Mouse (Mus musculus): ENCODE data around the gene Olfr981. TPM values are rescaled to one million over a fixed set of nuclear protein-coding genes. Genes with fewer than 3 reads are reported as not detected.

Olfr981 gene
- not detected for polyA plus RNA-seq (2014; fragmentation: Illumina TruSeq; extraction: RNeasy Lipid Tissue Mini Kit (QIAGEN cat#74804); ENCODE audit: low read depth, low replicate concordance)

DNA sequence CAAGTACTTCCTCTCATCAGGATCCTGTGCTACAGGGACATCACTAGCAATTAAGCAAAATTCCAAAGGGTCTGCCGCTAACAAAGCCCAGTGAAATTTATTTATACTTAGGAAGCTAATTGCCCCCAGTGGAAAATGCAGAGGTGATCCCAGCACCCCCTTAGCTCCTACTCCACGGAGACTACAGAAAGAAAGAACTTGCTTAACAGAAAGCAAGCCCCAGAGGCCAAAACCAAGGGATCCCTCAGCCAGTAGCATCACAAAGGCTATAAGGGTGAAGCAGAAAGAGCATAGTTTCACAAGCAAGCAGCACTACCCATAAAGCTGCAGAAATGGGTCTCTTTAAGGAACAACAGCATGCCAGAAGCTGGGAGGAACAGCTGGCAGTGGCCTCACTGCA, at the start of gene Olfr981:
Gene Olfr981, plus strand, starts transcription at position 301 of the 400 bp plus-strand sequence.

GRCm38 (mm10) chr9:39991813-39992212, 29.5 kb upstream of the Olfr981 start, which contains the start of gene Olfr978:
Gene Olfr978 (plus strand): TSS chr9:39992113.

DNA sequence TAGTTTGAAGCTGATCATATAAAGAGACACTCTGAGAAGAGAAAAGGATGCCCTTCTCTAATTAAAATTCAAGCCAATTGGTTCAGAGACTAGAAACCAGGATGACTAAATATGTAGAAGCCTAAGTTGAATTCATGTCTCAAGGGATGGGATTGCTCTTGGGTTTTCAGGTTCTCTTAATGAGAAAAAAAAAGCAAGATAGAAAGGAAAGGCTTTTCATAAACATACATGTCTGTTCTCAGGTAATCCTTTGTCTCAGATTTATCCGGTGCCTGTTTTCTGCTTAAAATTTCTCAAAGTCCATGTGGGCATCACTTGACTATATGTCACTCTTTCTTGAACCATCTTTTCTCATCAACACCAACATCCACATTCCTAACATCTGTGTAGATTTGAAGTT, 17.9 kb upstream of the Olfr981 start, which contains the start of gene Olfr979:
Gene Olfr979, minus strand, starts transcription at position 101 of the 400 bp plus-strand sequence.

GRCm38 (mm10) chr9:40009482-40009881, 11.8 kb upstream of the Olfr981 start, which contains the start of gene Olfr980:
Gene Olfr980 (minus strand): TSS chr9:40009582.

GRCm38 (mm10) chr9:40073529-40073928, 52.3 kb downstream of the Olfr981 start, which contains the start of gene Olfr982:
Gene Olfr982 (plus strand): TSS chr9:40073829.

Other genes starting within 250 kb of the Olfr981 start
- not detected for gene Olfr968, start 238.2 kb upstream of the Olfr981 start, polyA plus RNA-seq (2014; fragmentation: Illumina TruSeq; extraction: RNeasy Lipid Tissue Mini Kit (QIAGEN cat#74804); ENCODE audit: low read depth, low replicate concordance)
- gene Olfr969, start 230.5 kb upstream of the Olfr981 start, polyA plus RNA-seq (2014; fragmentation: Illumina TruSeq; extraction: RNeasy Lipid Tissue Mini Kit (QIAGEN cat#74804); ENCODE audit: low read depth, low replicate concordance) = not detected
- gene Olfr970, start 212.6 kb upstream of the Olfr981 start, polyA plus RNA-seq (2014; fragmentation: Illumina TruSeq; extraction: RNeasy Lipid Tissue Mini Kit (QIAGEN cat#74804); ENCODE audit: low read depth, low replicate concordance) = not detected
- not detected for gene Olfr971, start 184.6 kb upstream of the Olfr981 start, polyA plus RNA-seq (2014; fragmentation: Illumina TruSeq; extraction: RNeasy Lipid Tissue Mini Kit (QIAGEN cat#74804); ENCODE audit: low read depth, low replicate concordance)
- gene Olfr972, start 155.0 kb upstream of the Olfr981 start, polyA plus RNA-seq (2014; fragmentation: Illumina TruSeq; extraction: RNeasy Lipid Tissue Mini Kit (QIAGEN cat#74804); ENCODE audit: low read depth, low replicate concordance) = not detected
- gene Olfr229, start 114.1 kb upstream of the Olfr981 start, polyA plus RNA-seq (2014; fragmentation: Illumina TruSeq; extraction: RNeasy Lipid Tissue Mini Kit (QIAGEN cat#74804); ENCODE audit: low read depth, low replicate concordance) = not detected
- not detected for gene Olfr974, start 84.0 kb upstream of the Olfr981 start, polyA plus RNA-seq (2014; fragmentation: Illumina TruSeq; extraction: RNeasy Lipid Tissue Mini Kit (QIAGEN cat#74804); ENCODE audit: low read depth, low replicate concordance)
- not detected for gene Olfr975, start 69.4 kb upstream of the Olfr981 start, polyA plus RNA-seq (2014; fragmentation: Illumina TruSeq; extraction: RNeasy Lipid Tissue Mini Kit (QIAGEN cat#74804); ENCODE audit: low read depth, low replicate concordance)
- gene Olfr976, start 60.3 kb upstream of the Olfr981 start, polyA plus RNA-seq (2014; fragmentation: Illumina TruSeq; extraction: RNeasy Lipid Tissue Mini Kit (QIAGEN cat#74804); ENCODE audit: low read depth, low replicate concordance) = not detected
- gene Olfr978, start 29.4 kb upstream of the Olfr981 start, polyA plus RNA-seq (2014; fragmentation: Illumina TruSeq; extraction: RNeasy Lipid Tissue Mini Kit (QIAGEN cat#74804); ENCODE audit: low read depth, low replicate concordance) = not detected
- not detected for gene Olfr979, start 18.0 kb upstream of the Olfr981 start, polyA plus RNA-seq (2014; fragmentation: Illumina TruSeq; extraction: RNeasy Lipid Tissue Mini Kit (QIAGEN cat#74804); ENCODE audit: low read depth, low replicate concordance)
- gene Olfr980, start 11.9 kb upstream of the Olfr981 start, polyA plus RNA-seq (2014; fragmentation: Illumina TruSeq; extraction: RNeasy Lipid Tissue Mini Kit (QIAGEN cat#74804); ENCODE audit: low read depth, low replicate concordance) = not detected
- not detected for gene Olfr982, start 52.4 kb downstream of the Olfr981 start, polyA plus RNA-seq (2014; fragmentation: Illumina TruSeq; extraction: RNeasy Lipid Tissue Mini Kit (QIAGEN cat#74804); ENCODE audit: low read depth, low replicate concordance)
- gene Olfr983, start 72.1 kb downstream of the Olfr981 start, polyA plus RNA-seq (2014; fragmentation: Illumina TruSeq; extraction: RNeasy Lipid Tissue Mini Kit (QIAGEN cat#74804); ENCODE audit: low read depth, low replicate concordance) = not detected
- gene Olfr984, start 92.7 kb downstream of the Olfr981 start, polyA plus RNA-seq (2014; fragmentation: Illumina TruSeq; extraction: RNeasy Lipid Tissue Mini Kit (QIAGEN cat#74804); ENCODE audit: low read depth, low replicate concordance) = not detected
- gene Olfr985, start 108.7 kb downstream of the Olfr981 start, polyA plus RNA-seq (2014; fragmentation: Illumina TruSeq; extraction: RNeasy Lipid Tissue Mini Kit (QIAGEN cat#74804); ENCODE audit: low read depth, low replicate concordance) = not detected
- not detected for gene Tmem225, start 126.7 kb downstream of the Olfr981 start, polyA plus RNA-seq (2014; fragmentation: Illumina TruSeq; extraction: RNeasy Lipid Tissue Mini Kit (QIAGEN cat#74804); ENCODE audit: low read depth, low replicate concordance)
- not detected for gene Olfr986, start 159.5 kb downstream of the Olfr981 start, polyA plus RNA-seq (2014; fragmentation: Illumina TruSeq; extraction: RNeasy Lipid Tissue Mini Kit (QIAGEN cat#74804); ENCODE audit: low read depth, low replicate concordance)
- gene Zfp202, start 170.9 kb downstream of the Olfr981 start, polyA plus RNA-seq (2014; fragmentation: Illumina TruSeq; extraction: RNeasy Lipid Tissue Mini Kit (QIAGEN cat#74804); ENCODE audit: low read depth, low replicate concordance) = 3.2 TPM
- gene Scn3b, start 247.8 kb downstream of the Olfr981 start, polyA plus RNA-seq (2014; fragmentation: Illumina TruSeq; extraction: RNeasy Lipid Tissue Mini Kit (QIAGEN cat#74804); ENCODE audit: low read depth, low replicate concordance) = not detected